ENCODE assay signal across 10 mouse cellular contexts in genomic region chr19:29412476-29413420, GRCm38 (mm10). TPM values are rescaled to one million over a fixed set of nuclear protein-coding genes. Genes with fewer than 3 reads are reported as not detected.
DNase-seq lines count a peak whose midpoint lies in the region; ATAC-seq and TF ChIP-seq lines count a peak whose summit lies in the region.
"Had no signal": no experiment of that assay in that cellular context is flagged by ENCODE, and none has a peak within 500 bp of the region (broad histone marks: within the 10 kb centered on the region; RNA-seq: fewer than 3 reads in every experiment).

No protein-coding gene starts in this region.

- no peak overlapping the region for H3K4me3 ChIP-seq in stomach, embryonic 14.5 days (ENCODE audit: low read depth, low read length)
- no peak overlapping the region for H3K4me3 ChIP-seq in stomach, postnatal 0 days (ENCODE audit: low read depth, low read length)
- no peak overlapping the region for H3K4me3 ChIP-seq in heart, embryonic 11.5 days (ENCODE audit: low read depth, low read length)

- no peak for TF ChIP-seq EP300 in stomach, postnatal 0 days (optimal IDR thresholded peaks at IDR 0.05)

- intact Hi-C loops in heart, postnatal 10 days (cut with DNase I): no loop called here
- intact Hi-C loops in heart, postnatal 25 days (cut with DNase I): no loop called here

- no peak for TF ChIP-seq CTCF in stomach, postnatal 0 days (IDR thresholded peaks at IDR 0.05; ENCODE audit: low read depth)

- H3K27me3 ChIP-seq in stomach, embryonic 14.5 days (ENCODE audit: control insufficient read depth, insufficient read depth, low read length): no peaks in the 10 kb centered on the region
- H3K27me3 ChIP-seq in stomach, postnatal 0 days (ENCODE audit: control insufficient read depth, insufficient read depth, low read length): no peaks in the 10 kb centered on the region
- H3K27me3 ChIP-seq in heart, embryonic 11.5 days (ENCODE audit: control insufficient read depth, insufficient read depth, low read length): no peaks in the 10 kb centered on the region

- H3K4me1 ChIP-seq in stomach, embryonic 14.5 days (ENCODE audit: control insufficient read depth, insufficient read depth, low read length): 0 out of 2 replicates have a peak, but pooled peaks cover 7% of the 10 kb centered on the region
- no peaks in the 10 kb centered on the region for H3K4me1 ChIP-seq in stomach, postnatal 0 days (replicated peaks; ENCODE audit: control insufficient read depth, insufficient read depth)
- H3K4me1 ChIP-seq in heart, embryonic 11.5 days (ENCODE audit: control insufficient read depth, insufficient read depth, low read length): no peaks in the 10 kb centered on the region

- WGBS in stomach, embryonic 14.5 days: 42% methylated on average over 6 of the region's 6 CpGs
- 58% methylated on average over 6 of the region's 6 CpGs for WGBS in stomach, postnatal 0 days
- WGBS in heart, embryonic 11.5 days (ENCODE audit: insufficient replicate concordance): 78% methylated on average over 6 of the region's 6 CpGs

- H3K9ac ChIP-seq in stomach, embryonic 14.5 days (replicated peaks; ENCODE audit: low read depth, low read length): no peak overlapping the region
- no peak overlapping the region for H3K9ac ChIP-seq in stomach, postnatal 0 days (ENCODE audit: low read length)
- H3K9ac ChIP-seq in heart, embryonic 11.5 days (ENCODE audit: low read depth, low read length): no peak overlapping the region

- H3K27ac ChIP-seq in stomach, embryonic 14.5 days (ENCODE audit: low read length): peak overlapping the region; percentile 49; the same call in 1 of the 2 replicates
- no peak overlapping the region for H3K27ac ChIP-seq in stomach, postnatal 0 days (replicated peaks)
- H3K27ac ChIP-seq in heart, embryonic 11.5 days (ENCODE audit: low read depth, low read length): no peak overlapping the region

- ATAC-seq in stomach, embryonic 14.5 days (ENCODE audit: insufficient number of reproducible peaks, insufficient read depth, low FRiP score, low read depth): peak; percentile 49; the same call in 1 of the 2 replicates
- ATAC-seq in stomach, postnatal 0 days (ENCODE audit: low FRiP score, low TSS enrichment): no peak
- no peak for ATAC-seq in heart, embryonic 11.5 days (replicated peaks; ENCODE audit: insufficient number of reproducible peaks, low FRiP score, low TSS enrichment)

- no peaks in the 10 kb centered on the region for H3K9me3 ChIP-seq in stomach, embryonic 14.5 days (ENCODE audit: control insufficient read depth, low read depth, low read length)
- H3K9me3 ChIP-seq in stomach, postnatal 0 days (ENCODE audit: control insufficient read depth, low read length): no peaks in the 10 kb centered on the region
- H3K9me3 ChIP-seq in heart, embryonic 11.5 days (replicated peaks; ENCODE audit: control insufficient read depth, low read length): no peaks in the 10 kb centered on the region

- no peak overlapping the region for H3K4me2 ChIP-seq in stomach, embryonic 14.5 days (replicated peaks; ENCODE audit: low read depth, low read length)
- H3K4me2 ChIP-seq in stomach, postnatal 0 days (replicated peaks; ENCODE audit: low read depth): no peak overlapping the region
- H3K4me2 ChIP-seq in heart, embryonic 11.5 days: no peak overlapping the region

- DNase-seq in heart, postnatal 10 days: peak; percentile 57 to 64
- no peak for DNase-seq in heart, postnatal 25 days (ENCODE audit: low spot score)
- DNase-seq in stomach, postnatal 0 days (ENCODE audit: low spot score): no peak
- peak; percentile 21 to 54 for DNase-seq in layer of hippocampus, adult 8-10 months (ENCODE audit: low spot score in 2 of 2)
- DNase-seq in c-Kit-positive CD71-positive TER-119-positive erythroid progenitor cells, embryonic 14.5 days (ENCODE audit: low spot score): no peak
- DNase-seq in thymus, adult 18-20 months: no peak
- DNase-seq: kidney, adult 11 months had no signal

- no peaks in the 10 kb centered on the region for H3K36me3 ChIP-seq in stomach, embryonic 14.5 days (ENCODE audit: control insufficient read depth, insufficient read depth, low read length)
- no peaks in the 10 kb centered on the region for H3K36me3 ChIP-seq in stomach, postnatal 0 days (ENCODE audit: control insufficient read depth, insufficient read depth, low read length)
- no peaks in the 10 kb centered on the region for H3K36me3 ChIP-seq in heart, embryonic 11.5 days (ENCODE audit: control insufficient read depth, insufficient read depth, low read length)

RNA-seq across cellular contexts. Expression of gene Pdcd1lg2, which starts 2.0 kb away (rescaled TPM):
- total RNA-seq in heart, postnatal 10 days (2021): not detected
- not detected for total RNA-seq in heart, postnatal 25 days (2021)
- not detected in 2 replicates for polyA plus RNA-seq in stomach, embryonic 14.5 days (2014; fragmentation: Nextera tagmentation; extraction: Ambion mirVana)
- polyA plus RNA-seq in stomach, postnatal 0 days (2015; fragmentation: Nextera tagmentation; extraction: Ambion mirVana): 0.05 and 0.06 TPM in 2 replicates
- total RNA-seq in layer of hippocampus, adult 8-10 months (2022): under 1 TPM in 2 of 4 experiments, not detected in 2; 0.27 to 0.37 TPM
- polyA plus RNA-seq in heart, embryonic 11.5 days (2014; fragmentation: Nextera tagmentation; extraction: Ambion mirVana): not detected in 2 replicates
- total RNA-seq: megakaryocyte progenitor cell, adult 5-6 weeks had no signal

RNA-seq across cellular contexts. Expression of gene Cd274, which starts 45.5 kb away (rescaled TPM):
- 1 to 10 TPM; 1.7 to 2.0 TPM for total RNA-seq in heart, postnatal 10 days (2021)
- total RNA-seq in heart, postnatal 25 days (2021): 1 to 10 TPM; 2.0 to 2.3 TPM
- 0.45 and 0.46 TPM in 2 replicates for polyA plus RNA-seq in stomach, embryonic 14.5 days (2014; fragmentation: Nextera tagmentation; extraction: Ambion mirVana)
- 0.08 and 0.16 TPM in 2 replicates for polyA plus RNA-seq in stomach, postnatal 0 days (2015; fragmentation: Nextera tagmentation; extraction: Ambion mirVana)
- 1 to 10 TPM; 1.1 to 4.6 (median 3.2) TPM for total RNA-seq in layer of hippocampus, adult 8-10 months (2022)
- 0.48 and 0.62 TPM in 2 replicates for polyA plus RNA-seq in heart, embryonic 11.5 days (2014; fragmentation: Nextera tagmentation; extraction: Ambion mirVana)

RNA-seq across cellular contexts. Expression of gene Plgrkt, which starts 45.6 kb away (rescaled TPM):
- 10 to 100 TPM; 27.9 to 38.6 TPM for total RNA-seq in heart, postnatal 10 days (2021)
- 10 to 100 TPM; 24.9 to 27.3 TPM for total RNA-seq in heart, postnatal 25 days (2021)
- polyA plus RNA-seq in stomach, embryonic 14.5 days (2014; fragmentation: Nextera tagmentation; extraction: Ambion mirVana): 66.9 and 68.1 TPM in 2 replicates
- 166 and 169 TPM in 2 replicates for polyA plus RNA-seq in stomach, postnatal 0 days (2015; fragmentation: Nextera tagmentation; extraction: Ambion mirVana)
- 10 to 100 TPM; 33.5 to 36.8 (median 34.8) TPM for total RNA-seq in layer of hippocampus, adult 8-10 months (2022)
- 39.7 and 43.6 TPM in 2 replicates for polyA plus RNA-seq in heart, embryonic 11.5 days (2014; fragmentation: Nextera tagmentation; extraction: Ambion mirVana)

Comparison
In these comparisons a context has a peak if more than half of its experiments do, and no peak if none do; other contexts are left out.
1. DNase-seq: peak in heart, postnatal 10 days (2 of 2) and layer of hippocampus, adult 8-10 months (2 of 2); none in heart, postnatal 25 days (single experiment), stomach, postnatal 0 days (single experiment), c-Kit-positive CD71-positive TER-119-positive erythroid progenitor cells, embryonic 14.5 days (single experiment) and thymus, adult 18-20 months (0 of 2).